Mouse (Mus musculus): ENCODE data around the gene Gm26727. TPM values are rescaled to one million over a fixed set of nuclear protein-coding genes. Genes with fewer than 3 reads are reported as not detected.
A peak's percentile ranks its signal among the peaks of the same experiment; 100 is the strongest.
"Not testable (repeated sequence)": the region's sequence is repeated elsewhere in the genome, so short reads cannot be mapped to it uniquely, and the experiment has no call there.

Gene Gm26727
- not detected for total RNA-seq (2021)

DNA sequence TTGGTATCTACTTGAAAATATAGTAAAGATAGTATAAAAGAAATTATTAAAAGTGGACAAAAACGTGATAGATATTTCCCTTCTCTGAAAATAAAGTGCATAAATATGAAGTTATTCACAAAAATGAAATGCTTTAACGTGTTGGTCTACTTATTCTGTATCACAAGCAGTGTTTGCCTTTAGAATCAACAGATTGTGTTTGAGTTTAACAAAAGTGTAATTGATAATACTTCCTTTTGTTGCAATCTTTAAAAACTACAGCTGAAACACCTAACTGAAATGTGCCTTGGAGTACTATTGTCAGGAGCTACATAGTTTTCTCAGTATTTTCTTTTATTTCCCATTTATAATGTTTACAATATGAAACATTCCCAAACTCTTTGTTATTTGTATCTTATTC is at the start of gene Gm26727:
Gm26727 (minus strand) TSS at position 101 of the 400 bp plus-strand sequence.
- no peak for DNase-seq
- intact Hi-C loops (cut with DNase I), result no loop called here

DNA sequence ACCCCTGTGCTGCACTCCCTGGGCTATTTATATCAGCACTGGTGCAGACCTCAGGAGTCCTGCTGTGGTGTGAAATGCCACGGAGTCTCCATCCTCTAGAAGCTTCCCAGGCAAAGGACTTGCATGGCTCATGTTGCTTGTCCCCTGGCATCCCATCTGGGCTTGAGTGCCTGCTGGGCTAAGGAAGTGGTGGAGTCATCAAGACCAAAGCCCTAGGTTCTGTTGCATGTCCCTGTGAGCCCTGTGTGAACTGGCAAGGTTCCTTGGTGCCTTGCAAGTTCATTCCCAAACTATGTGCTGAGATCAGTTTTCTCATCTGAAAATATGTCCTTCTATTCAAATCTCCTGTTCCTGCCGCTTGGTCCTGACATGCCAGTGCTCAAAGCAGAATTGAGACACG is 48.1 kb upstream of the Gm26727 start:
- intact Hi-C loops (cut with DNase I), result no loop called here
- DNase-seq, result no peak

DNA sequence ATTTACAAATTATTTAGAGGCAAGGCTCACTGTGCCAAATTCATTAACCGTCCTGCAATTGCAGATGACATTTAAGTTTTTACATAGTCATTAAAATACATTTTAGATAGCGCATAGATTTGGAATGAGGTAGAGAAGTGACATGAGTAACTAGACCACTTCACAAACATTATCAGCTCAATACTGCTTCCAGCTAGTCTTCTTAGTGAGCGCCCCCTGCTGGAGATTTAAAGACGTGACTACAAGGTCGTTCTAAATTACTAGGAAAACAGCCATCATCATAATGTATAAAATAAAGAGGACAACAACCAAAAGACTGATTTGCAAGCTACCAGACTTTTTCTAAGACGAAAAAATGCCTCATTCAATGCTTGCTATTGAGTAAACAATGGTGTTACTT is 44.8 kb upstream of the Gm26727 start:
- intact Hi-C loops (cut with DNase I), result loop anchor here (10.0 kb wide), 1 partner anchor 513 kb away; no protein-coding TSS in a partner anchor
- peak; percentile 70 for DNase-seq

DNA sequence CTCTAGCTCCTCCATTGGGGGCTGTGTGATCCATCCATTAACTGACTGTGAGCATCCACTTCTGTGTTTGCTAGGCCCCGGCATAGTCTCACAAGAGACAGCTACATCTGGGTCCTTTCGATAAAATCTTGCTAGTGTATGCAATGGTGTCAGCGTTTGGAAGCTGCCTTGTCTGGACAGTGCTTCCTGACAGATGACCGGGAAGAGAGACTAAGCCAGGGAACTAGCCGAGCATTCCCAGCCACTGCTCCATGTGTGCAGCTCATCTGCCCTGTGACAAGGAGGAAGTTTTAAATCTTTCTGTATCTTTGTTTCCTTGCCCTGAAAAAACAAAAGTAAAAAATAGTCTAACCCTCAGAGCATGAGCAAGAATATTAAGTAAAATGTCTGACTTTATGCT is 37.0 kb upstream of the Gm26727 start:
- DNase-seq, result not testable (repeated sequence)
- intact Hi-C loops (cut with DNase I), result loop anchor here (10.0 kb wide), 1 partner anchor 505 kb away; no protein-coding TSS in a partner anchor

DNA sequence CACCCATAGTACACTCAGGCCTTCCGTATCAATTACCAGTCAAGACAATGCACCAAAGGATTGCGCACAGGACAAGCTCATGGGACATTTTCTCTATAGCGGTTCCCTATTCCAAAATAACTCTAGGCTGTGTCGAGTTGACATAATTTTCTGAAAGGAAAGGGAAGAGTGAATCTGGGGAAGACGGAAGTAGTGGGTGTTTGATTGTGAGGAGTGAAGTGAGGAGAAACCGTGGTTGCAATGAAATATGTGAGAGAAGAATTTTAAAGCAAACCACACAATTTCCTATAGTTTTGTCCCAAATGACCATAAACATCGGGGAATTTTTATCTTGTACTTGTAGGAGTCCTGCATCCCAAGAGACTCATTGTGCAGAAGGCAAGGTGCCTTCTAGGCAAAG is 34.1 kb upstream of the Gm26727 start:
- intact Hi-C loops (cut with DNase I), result no loop called here
- no peak for DNase-seq

DNA sequence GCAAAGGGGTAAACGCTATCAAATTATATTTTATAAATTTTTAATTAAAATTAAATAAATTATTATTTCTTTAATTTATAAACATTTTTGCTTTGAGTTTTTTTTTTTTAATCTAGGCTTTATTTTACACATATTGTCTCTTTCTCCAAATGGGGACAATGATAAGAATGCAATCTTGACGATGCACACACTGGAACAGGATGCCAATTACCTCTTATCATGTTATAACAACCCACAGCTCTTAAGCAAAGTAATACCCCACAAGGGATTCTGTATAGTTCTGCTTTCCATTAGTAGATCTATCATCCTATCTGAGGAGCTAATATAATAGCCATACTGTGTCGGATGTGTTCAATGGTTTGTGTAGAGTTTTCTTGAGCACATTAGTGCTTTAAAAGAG is 27.9 kb upstream of the Gm26727 start:
- intact Hi-C loops (cut with DNase I), result no loop called here

DNA sequence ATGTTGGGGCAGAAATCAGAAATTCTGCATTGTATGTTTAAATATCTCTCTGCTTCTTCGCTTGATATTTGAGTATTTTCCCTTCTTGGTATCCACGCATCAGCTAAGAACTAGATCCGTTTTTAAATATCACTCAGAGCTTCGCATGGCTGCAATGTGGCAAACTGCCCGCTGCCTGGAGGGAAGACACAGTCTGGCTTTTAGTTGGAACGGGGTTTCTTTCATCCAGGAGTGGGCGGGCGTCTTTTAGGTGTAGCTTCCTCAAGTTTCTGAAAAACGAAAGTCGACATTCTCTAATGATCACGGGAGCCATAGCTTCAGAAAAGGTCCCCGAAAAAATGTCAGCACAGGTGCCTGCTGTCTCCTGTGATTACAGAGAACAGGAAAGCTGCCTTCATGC is 14.2 kb upstream of the Gm26727 start:
- DNase-seq, result peak; percentile 53
- intact Hi-C loops (cut with DNase I), result no loop called here

More for the DNA sequence above, 27.9 kb upstream of the Gm26727 start:
- DNase-seq, result no peak

DNA sequence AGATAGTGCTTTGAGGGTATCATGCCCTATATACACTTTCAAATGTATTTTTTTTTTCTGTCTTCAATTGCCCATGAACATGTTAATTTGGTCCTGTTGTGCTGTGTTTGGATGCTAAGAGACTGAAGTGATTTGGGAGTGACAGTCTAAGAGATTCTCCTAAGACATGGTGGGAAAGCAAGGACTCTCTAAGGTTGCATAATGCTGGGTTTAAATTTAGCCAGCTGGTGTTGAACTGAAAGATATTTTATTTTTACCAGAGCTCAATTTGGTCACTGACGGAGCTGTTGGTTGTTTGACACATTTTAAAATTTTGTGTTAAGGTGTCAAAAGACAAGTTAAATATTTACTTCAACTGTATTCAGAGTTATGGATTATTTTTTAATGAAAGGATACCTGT is 13.8 kb upstream of the Gm26727 start:
- intact Hi-C loops (cut with DNase I), result no loop called here
- no peak for DNase-seq

DNA sequence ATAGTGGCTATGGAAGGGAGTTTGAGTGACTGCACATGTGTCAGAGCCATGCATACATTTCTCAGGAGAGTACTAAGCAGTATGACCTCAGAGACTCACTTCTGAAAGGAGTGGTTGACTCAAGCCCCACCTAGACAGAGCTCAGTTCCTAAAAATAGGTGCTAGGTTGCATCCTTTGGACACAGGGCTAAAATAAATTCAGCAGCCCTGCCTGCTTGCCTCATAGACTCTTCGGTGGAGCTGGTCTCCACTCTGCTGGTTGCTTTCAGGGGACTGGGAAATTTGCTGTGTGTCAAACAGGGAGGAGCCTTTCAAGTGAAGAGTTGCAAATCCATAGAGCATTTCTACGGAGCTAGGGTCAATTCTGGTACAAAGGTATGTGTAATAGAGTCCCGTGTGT is 12.8 kb upstream of the Gm26727 start, which contains the start of gene Xirp2:
Xirp2 (plus strand) TSS at position 223 of the 400 bp plus-strand sequence.
- intact Hi-C loops (cut with DNase I), result no loop called here
- no peak for DNase-seq

DNA sequence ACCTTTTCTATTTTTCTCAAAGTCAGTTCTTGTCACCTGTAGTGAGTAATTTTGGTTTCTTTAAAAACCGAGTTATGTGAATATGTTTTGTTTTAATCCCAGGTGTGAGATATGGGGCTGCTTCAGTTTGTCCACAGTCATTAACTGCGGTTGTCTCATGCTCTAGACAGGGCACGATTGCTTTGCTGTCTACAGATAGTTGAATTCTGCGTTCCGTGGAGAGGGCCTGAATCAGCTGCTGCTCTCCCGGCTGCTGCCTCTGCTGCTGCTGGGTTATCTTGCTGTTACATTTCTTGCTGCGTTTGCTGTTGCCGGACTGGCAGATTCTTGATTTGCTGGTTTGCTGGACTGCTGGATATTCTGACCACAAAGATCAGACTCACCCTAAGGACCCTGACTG is 5.3 kb upstream of the Gm26727 start:
- no peak for DNase-seq
- intact Hi-C loops (cut with DNase I), result no loop called here

DNA sequence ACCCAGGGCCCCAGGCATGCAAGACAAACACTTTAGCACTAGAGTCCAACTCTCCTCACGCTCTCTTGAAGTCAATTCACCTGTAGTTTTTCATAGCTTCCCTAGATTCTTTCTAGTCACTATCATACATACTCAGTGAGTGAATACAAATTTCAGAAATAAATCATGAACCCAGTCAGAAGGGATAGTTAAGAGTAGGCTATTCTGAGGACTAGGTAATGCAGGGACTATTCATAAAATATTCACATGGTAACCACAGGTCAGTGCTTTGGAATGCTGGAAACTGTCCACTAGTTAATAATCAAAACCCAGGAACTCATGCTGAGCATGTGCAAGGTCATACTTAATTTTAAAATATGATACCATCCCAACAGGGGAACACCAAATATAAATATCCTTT is 10.2 kb downstream of the Gm26727 start:
- no peak for DNase-seq

DNA sequence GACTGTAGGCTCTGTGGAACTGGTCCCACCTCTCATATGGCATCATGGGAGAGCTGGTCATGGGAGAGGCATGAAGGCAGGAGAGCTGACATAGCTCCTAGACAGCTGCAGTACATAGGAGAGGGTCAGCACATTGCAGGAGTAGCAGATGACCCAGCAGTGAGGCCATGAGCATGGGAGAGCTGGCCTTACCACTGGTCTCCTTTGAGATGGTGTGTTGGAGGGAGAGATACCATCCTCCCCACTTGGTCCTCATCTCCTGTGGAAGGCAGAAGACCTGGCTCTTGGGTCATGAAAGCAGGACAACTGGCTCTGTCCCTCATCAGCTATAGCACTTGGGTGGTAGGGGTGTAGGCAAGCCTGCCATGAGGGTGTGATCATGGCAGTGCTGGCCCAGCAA is 12.1 kb downstream of the Gm26727 start:
- intact Hi-C loops (cut with DNase I), result no loop called here
- DNase-seq, result no peak

More for the DNA sequence above, 10.2 kb downstream of the Gm26727 start:
- intact Hi-C loops (cut with DNase I), result no loop called here

DNA sequence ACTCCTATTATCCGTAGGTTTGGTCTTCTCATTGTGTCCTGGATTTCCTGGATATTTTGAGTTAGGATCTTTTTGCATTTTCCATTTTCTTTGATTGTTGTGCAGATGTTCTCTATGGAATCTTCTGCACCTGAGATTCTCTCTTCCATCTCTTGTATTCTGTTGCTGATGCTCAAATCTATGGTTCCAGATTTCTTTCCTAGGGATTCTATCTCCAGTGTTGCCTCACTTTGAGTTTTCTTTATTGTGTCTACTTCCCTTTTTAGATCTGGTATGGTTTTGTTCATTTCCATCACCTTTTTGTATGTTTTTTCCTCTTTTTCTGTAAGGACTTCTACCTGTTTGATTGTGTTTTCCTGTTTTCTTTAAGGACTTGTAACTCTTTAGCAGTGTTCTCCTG is 19.6 kb downstream of the Gm26727 start, which contains the start of gene Gm21830:
Gm21830 (plus strand) TSS at position 301 of the 400 bp plus-strand sequence.
- intact Hi-C loops (cut with DNase I); DNase-seq: not testable (repeated sequence)

Other genes starting within 250 kb of the Gm26727 start
- gene Gm21830, start 19.5 kb downstream of the Gm26727 start, total RNA-seq (2021), result not detected
- not detected for gene Xirp2, start 12.8 kb upstream of the Gm26727 start, total RNA-seq (2021)
- 100 to 1,000 TPM; 104 to 113 TPM for gene B3galt1, start 132.7 kb upstream of the Gm26727 start, total RNA-seq (2021)